Mouse (Mus musculus) G1E (cell line): ENCODE results near the gene Tbc1d10b.

Experiments
- CTCF ChIP-seq: IDR thresholded peaks from 2 replicates; pipeline ENCODE4 v1.5.1; 2012; ENCODE audit warnings: low read depth, low read length, inconsistent platforms, mixed read lengths
- GATA1 ChIP-seq: IDR thresholded peaks from 2 replicates; pipeline ENCODE4 v1.6.1; 2012; ENCODE audit warnings: borderline replicate concordance, low read length, inconsistent platforms, mixed read lengths
- GATA2 ChIP-seq: IDR thresholded peaks from 2 replicates; pipeline ENCODE4 v1.6.1; 2012; ENCODE audit warnings: low read depth, low read length, inconsistent platforms, borderline replicate concordance

GRCm38 (mm10) chr7:127253341-127253740 is 45.1 kb upstream of the Tbc1d10b start:
- TF ChIP-seq CTCF (no peak), GATA2 (no peak), GATA1 (no peak)
